Mouse (Mus musculus) heart, postnatal 0 days (tissue): ENCODE results near the gene Lamb3. TPM values are rescaled to one million over a fixed set of nuclear protein-coding genes. Genes with fewer than 3 reads are reported as not detected.
A peak's percentile ranks its signal among the peaks of the same experiment; 100 is the strongest.

Source experiments
- ATAC-seq: fragments of 200-750 bp; cut with Nextera tagmentation; 2 replicates; pipeline ENCODE4 v1.8.0; 2017; ENCODE audit warnings: low read depth, moderate number of reproducible peaks, moderate library complexity; ENCODE audit not compliant: insufficient read depth
- DNase-seq: peaks from one replicate; pipeline ENCODE4 v3.0.0-alpha.2; 2016; ENCODE audit warnings: low spot score
- H3K27ac ChIP-seq: fragments of 300-500 bp; sonication (generic); 2 replicates; pipeline ENCODE4 v1.5.1; 2014; ENCODE audit warnings: low read depth, mild to moderate bottlenecking
- H3K27me3 ChIP-seq: fragments of 300-500 bp; sonication (generic); 2 replicates; pipeline ENCODE4 v1.6.1; 2014; ENCODE audit warnings: low read length, mixed read lengths; ENCODE audit not compliant: control insufficient read depth, insufficient read depth
- H3K36me3 ChIP-seq: fragments of 300-500 bp; sonication (generic); replicated peaks from 2 replicates; pipeline ENCODE4 v1.6.1; 2014; ENCODE audit warnings: low read length, mixed read lengths; ENCODE audit not compliant: control insufficient read depth, insufficient read depth
- H3K4me1 ChIP-seq: fragments of 300-500 bp; sonication (generic); 2 replicates; pipeline ENCODE4 v1.6.1; 2014; ENCODE audit warnings: antibody characterized with exemption; ENCODE audit not compliant: control insufficient read depth, insufficient read depth
- H3K4me2 ChIP-seq: fragments of 300-500 bp; sonication (generic); 2 replicates; pipeline ENCODE4 v1.6.1; 2014; ENCODE audit warnings: low read depth, mild to moderate bottlenecking, low read length, moderate library complexity
- H3K4me3 ChIP-seq: fragments of 300-500 bp; sonication (generic); 2 replicates; pipeline ENCODE4 v1.5.1; 2014; ENCODE audit warnings: low read depth, low read length
- H3K9ac ChIP-seq: fragments of 300-500 bp; sonication (generic); replicated peaks from 2 replicates; pipeline ENCODE4 v1.6.1; 2014; ENCODE audit warnings: low read depth, low read length, mixed read lengths
- H3K9me3 ChIP-seq: fragments of 300-500 bp; sonication (generic); replicated peaks from 2 replicates; pipeline ENCODE4 v1.6.1; 2016; ENCODE audit warnings: low read length; ENCODE audit not compliant: control insufficient read depth
- CTCF ChIP-seq: IDR thresholded peaks from 2 replicates; pipeline ENCODE4 v1.5.1; 2016; ENCODE audit warnings: antibody characterized with exemption, control low read depth, low read depth
- EP300 ChIP-seq: IDR thresholded peaks from 2 replicates; pipeline ENCODE4 v1.6.1; 2016; ENCODE audit warnings: antibody characterized with exemption, low read depth
- WGBS: fragments of 180-500 bp; shearing (Covaris S2); extraction: QIAGEN DNeasy Blood & Tissue Kit; methylation state at CpG from one replicate; pipeline ENCODE4 v1.1.7; 2014; 5-methylcytosine and 5-hydroxymethylcytosine counted together
- polyA plus RNA-seq: library from polyadenylated mRNA; unstranded; fragments of >200 nt; fragmentation: Nextera tagmentation; extraction: Ambion mirVana; gene quantifications from 2 replicates; pipeline ENCODE4 v1.2.1, GENCODE M21; 2015
- total RNA-seq: library from RNA; depleted of rRNA; stranded (reverse); fragments of >200 nt; gene quantifications from 2 replicates; pipeline ENCODE4 v1.2.3, GENCODE M21; 2014; ENCODE audit warnings: low replicate concordance

The Lamb3 gene
- total and polyA plus RNA-seq, 2 experiments from 2014 or later: 8.1 to 9.8 TPM

DNA sequence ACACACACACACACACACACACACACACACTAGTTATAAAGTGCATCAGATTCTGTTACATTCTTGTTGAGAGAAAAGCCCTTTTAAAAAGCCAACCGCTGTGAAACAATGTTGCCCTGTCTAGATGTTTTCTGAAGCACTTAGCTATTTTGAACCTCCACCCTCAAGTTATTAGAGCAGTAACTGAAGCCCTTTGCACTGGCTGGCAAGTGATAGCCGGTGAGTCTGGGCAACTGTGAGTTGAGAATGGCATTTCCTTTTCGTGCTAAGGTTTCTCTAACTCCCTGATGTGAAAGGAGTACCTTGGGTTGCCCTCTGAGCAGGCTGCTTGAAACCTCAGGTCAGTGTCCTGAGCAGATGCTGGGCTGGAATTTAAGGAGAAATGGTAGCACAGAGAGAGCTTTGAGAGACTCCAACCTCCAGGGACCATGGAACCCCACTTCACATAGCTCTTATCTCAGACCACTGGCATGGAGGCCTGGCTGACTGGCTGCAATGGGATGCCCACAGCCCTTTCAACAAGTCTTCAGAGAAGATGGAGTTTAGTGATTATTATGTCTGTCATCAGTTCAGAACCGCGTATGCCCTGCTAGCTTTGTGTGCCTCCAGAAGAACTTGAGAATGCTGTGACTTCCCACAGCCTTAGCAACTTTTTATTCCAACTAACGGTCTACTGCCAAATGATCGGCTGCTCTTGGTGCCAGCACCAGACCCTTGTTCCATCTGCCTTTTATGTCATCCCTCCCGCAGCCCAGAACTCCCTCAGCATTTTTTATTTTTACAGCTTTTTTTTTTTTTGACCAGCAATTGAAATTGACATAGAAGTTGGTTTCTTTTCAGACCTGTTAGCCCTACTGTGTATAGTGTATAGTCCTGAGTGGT, 55.8 kb downstream of the Lamb3 start:
- ATAC-seq (no peak), DNase-seq (no peak)
- Histone ChIP-seq H3K9me3 (no peaks in the 10 kb centered on the region), H3K27ac (no peak overlapping the region), H3K4me1 (peaks cover 8% of the 10 kb centered on the region), H3K4me3 (no peak overlapping the region), H3K27me3 (no peaks in the 10 kb centered on the region), H3K36me3 (no peaks in the 10 kb centered on the region), H3K4me2 (no peak overlapping the region), H3K9ac (no peak overlapping the region)
- 60% methylated on average over 8 of the region's 8 CpGs for WGBS
- TF ChIP-seq EP300 (no peak), CTCF (no peak)

DNA sequence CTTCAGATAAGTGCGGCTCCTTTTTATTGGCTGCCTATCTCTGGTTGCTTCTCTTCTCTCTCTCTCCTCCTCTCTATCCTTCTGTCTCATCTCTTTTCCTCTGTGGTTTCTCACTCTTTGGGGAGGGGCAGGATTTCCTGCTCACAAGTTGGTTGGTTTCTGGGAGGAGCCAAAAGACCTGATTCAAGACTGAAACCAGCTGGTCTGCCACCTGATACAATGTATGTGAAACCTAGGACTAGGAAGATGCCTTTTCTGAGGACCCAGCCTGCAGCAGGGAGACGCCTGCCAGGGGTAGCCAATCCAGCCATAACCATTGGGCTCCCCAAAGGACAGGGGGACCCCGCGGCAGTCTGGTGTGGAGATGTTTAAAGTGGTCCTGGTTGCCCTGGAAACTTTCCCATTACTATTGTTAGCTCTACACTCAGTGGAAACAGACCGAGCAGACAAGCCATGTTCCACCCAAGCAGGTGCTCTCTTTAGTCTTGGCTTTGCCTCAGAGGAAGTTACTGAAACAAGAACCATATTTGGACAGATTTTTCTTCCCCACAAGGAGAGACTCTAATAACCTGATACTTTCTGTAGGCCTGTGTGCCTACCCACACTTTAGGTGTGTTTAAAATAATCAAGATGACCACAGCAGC, 56.6 kb downstream of the Lamb3 start, which contains the start of gene Hsd11b1:
Gene Hsd11b1 (minus strand): TSS at position 121 of the 644 bp plus-strand sequence.
- no peak for TF ChIP-seq EP300
- no peak for TF ChIP-seq CTCF
- no peaks in the 10 kb centered on the region for H3K9me3 ChIP-seq
- no peak within 1 kb of the TSS for H3K4me3 ChIP-seq
- no peak for DNase-seq
- H3K36me3 ChIP-seq: no peaks in the 10 kb centered on the region
- H3K27me3 ChIP-seq: no peaks in the 10 kb centered on the region
- H3K9ac ChIP-seq: no peak within 1 kb of the TSS
- H3K4me1 ChIP-seq: peaks cover 8% of the 10 kb centered on the region
- H3K4me2 ChIP-seq: no peak within 1 kb of the TSS
- peak within 1 kb of the TSS; percentile 8; the same call in 1 of the 2 replicates for H3K27ac ChIP-seq
- 60% methylated on average over 5 of the region's 5 CpGs for WGBS
- no peak for ATAC-seq

DNA sequence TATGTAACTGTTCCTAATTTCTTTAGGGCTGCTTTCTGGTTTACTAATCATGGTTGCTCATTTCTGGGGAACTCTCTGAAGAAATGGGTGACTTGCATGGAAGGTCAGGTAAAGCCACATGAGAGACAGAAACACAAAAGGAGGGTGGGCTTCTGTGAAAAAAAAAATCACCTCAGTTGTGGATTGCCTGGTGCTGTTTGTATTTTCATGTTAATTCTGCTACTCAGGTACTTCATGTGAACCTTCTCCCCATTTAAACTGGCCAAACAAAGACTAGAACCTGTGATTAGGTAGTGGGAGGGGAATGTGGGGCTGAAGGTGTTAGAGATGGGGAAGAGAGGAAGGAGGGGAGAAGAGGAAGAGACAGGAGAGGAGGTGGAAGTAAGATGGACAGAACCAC, 58.2 kb downstream of the Lamb3 start:
- H3K36me3 ChIP-seq: no peaks in the 10 kb centered on the region
- no peak overlapping the region for H3K9ac ChIP-seq
- no peak overlapping the region for H3K27ac ChIP-seq
- no peaks in the 10 kb centered on the region for H3K9me3 ChIP-seq
- H3K4me2 ChIP-seq: no peak overlapping the region
- peaks cover 8% of the 10 kb centered on the region for H3K4me1 ChIP-seq
- ATAC-seq (no peak), DNase-seq (no peak)
- H3K4me3 ChIP-seq: no peak overlapping the region
- no peaks in the 10 kb centered on the region for H3K27me3 ChIP-seq
- TF ChIP-seq CTCF (no peak), EP300 (no peak)

DNA sequence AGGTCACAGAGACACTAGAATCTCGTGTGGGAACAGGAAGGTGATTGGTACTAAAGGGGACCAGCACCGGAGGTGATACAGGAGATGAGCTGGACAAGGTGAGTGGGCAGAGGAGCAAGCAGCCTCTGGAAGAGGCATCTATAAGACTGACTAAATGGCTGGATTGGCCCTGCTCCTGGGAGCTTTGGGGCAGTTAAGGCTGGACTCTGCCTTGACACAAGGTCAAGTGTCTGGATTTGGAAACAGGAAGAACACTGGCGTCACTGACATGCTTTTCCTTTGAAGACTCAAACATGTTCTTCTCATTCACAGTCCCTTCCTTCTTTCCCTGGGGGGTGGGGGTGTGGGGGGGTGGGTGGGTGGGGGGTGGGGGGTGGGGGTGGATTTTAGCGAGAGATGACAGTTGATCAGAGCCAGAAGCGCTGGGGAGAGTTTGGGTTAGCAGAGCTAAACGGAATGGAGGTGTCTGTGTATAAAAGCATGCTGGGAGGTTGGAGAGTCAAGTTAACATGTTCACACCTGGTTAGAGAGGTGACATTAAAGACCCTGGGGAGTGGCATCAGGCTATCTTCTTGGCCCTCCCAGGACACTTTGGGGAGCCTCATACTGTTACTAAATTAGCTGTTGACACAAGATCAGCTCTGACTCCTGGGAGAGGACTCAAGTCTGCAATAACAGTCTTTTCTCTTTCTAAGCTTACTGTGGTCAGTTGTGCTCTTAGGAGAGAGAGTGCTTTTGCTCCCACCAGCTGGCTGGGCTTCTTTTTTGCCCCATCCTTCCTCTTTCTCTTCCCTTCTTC, 63.7 kb downstream of the Lamb3 start:
- no peak for ATAC-seq
- Histone ChIP-seq H3K4me3 (peak overlapping the region; percentile 61), H3K4me2 (peak overlapping the region; percentile 67), H3K27me3 (no peaks in the 10 kb centered on the region), H3K36me3 (no peaks in the 10 kb centered on the region), H3K4me1 (no peaks in the 10 kb centered on the region; the same call in 1 of the 2 replicates), H3K27ac (peak overlapping the region; percentile 94), H3K9me3 (no peaks in the 10 kb centered on the region), H3K9ac (peak overlapping the region; percentile 83; the same call in 1 of the 2 replicates)
- TF ChIP-seq CTCF: no peak
- TF ChIP-seq EP300: no peak
- WGBS: 32% methylated on average over 6 of the region's 6 CpGs
- no peak for DNase-seq

DNA sequence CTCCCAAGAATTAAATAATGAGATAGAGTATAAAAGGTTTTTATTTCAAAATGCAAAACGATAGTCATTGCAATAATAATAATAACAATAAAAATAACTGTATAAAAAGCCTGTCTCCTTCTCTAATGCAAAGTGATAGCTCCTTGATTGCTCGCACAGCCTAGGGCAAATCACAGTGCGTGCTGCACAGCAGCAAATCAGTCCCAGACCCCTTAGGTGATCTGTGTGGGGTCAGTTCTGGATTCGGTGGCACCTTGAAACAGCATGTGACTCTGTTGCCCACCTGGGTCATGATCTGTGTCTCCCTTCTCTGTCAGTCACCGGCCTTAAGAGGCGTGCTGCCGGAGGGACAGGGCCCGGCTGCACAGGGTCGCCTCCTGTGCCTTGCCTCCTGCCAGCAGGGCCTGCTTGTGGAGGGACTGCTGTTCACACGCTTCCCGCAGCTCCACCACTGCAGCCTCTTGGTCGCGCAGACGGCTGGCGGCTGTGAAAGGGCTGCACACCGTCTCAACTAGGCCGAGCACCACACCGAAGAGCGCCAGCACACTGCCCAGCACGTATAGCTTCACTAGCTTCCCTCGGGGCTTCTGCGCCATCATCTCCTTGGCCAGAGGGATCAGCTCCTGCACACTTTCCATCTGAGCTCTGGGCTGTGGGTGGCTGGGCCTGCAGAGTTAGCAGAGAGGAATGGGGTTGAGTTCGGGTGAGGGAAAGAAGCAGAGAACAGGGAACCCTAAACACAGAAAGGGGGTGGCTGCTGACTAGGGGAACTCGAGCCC, 64.8 kb downstream of the Lamb3 start:
- no peaks in the 10 kb centered on the region for H3K36me3 ChIP-seq
- 12% methylated on average over 24 of the region's 24 CpGs for WGBS
- no peaks in the 10 kb centered on the region for H3K9me3 ChIP-seq
- no peaks in the 10 kb centered on the region for H3K27me3 ChIP-seq
- peak; percentile 34 for ATAC-seq
- no peak for TF ChIP-seq EP300
- TF ChIP-seq CTCF: no peak
- no peaks in the 10 kb centered on the region; the same call in 1 of the 2 replicates for H3K4me1 ChIP-seq
- H3K4me2 ChIP-seq: peak overlapping the region; percentile 67
- DNase-seq: no peak
- peak overlapping the region; percentile 83 for H3K9ac ChIP-seq
- H3K27ac ChIP-seq: peak overlapping the region; percentile 94
- peak overlapping the region; percentile 61 for H3K4me3 ChIP-seq
